Mouse (Mus musculus) forebrain, embryonic 16.5 days (tissue): ENCODE measurements at regions not wholly inside any gene's neighbourhood (a gene's known extent, or its start where the extent isn't known, plus 50 kb on each side); places are given as distances from the start of the nearest gene placed in this dataset.

Experiments
- ATAC-seq: fragments of 200-750 bp; cut with Nextera tagmentation; 2 replicates; pipeline ENCODE4 v1.8.0; 2017; ENCODE audit warnings: mild to moderate bottlenecking, moderate library complexity
- H3K27ac ChIP-seq: fragments of 300-500 bp; sonication (generic); 2 replicates; pipeline ENCODE4 v1.5.1; 2014; ENCODE audit warnings: low read length, control low read depth
- H3K27me3 ChIP-seq: fragments of 300-500 bp; sonication (generic); replicated peaks from 2 replicates; pipeline ENCODE4 v1.6.1; 2014; ENCODE audit warnings: low read length; ENCODE audit not compliant: control insufficient read depth, insufficient read depth
- H3K36me3 ChIP-seq: fragments of 300-500 bp; sonication (generic); 2 replicates; pipeline ENCODE4 v1.6.1; 2014; ENCODE audit not compliant: control insufficient read depth, insufficient read depth
- H3K4me1 ChIP-seq: fragments of 300-500 bp; sonication (generic); replicated peaks from 2 replicates; pipeline ENCODE4 v1.6.1; 2014; ENCODE audit warnings: low read length; ENCODE audit not compliant: control insufficient read depth, insufficient read depth
- H3K4me2 ChIP-seq: fragments of 300-500 bp; sonication (generic); 2 replicates; pipeline ENCODE4 v1.6.1; 2014; ENCODE audit warnings: mild to moderate bottlenecking, low read length, control low read depth
- H3K4me3 ChIP-seq: fragments of 300-500 bp; sonication (generic); replicated peaks from 2 replicates; pipeline ENCODE4 v1.5.1; 2014; ENCODE audit warnings: mild to moderate bottlenecking, low read length, control low read depth
- H3K9ac ChIP-seq: fragments of 300-500 bp; sonication (generic); replicated peaks from 2 replicates; pipeline ENCODE4 v1.6.1; 2014; ENCODE audit warnings: low read depth, low read length, control low read depth
- H3K9me3 ChIP-seq: fragments of 300-500 bp; sonication (generic); 2 replicates; pipeline ENCODE4 v1.6.1; 2016; ENCODE audit warnings: low read length; ENCODE audit not compliant: control insufficient read depth
- WGBS: fragments of 180-500 bp; shearing (Covaris S2); extraction: QIAGEN DNeasy Blood & Tissue Kit; methylation state at CpG from one replicate; pipeline ENCODE4 v1.1.7; 2014; 5-methylcytosine and 5-hydroxymethylcytosine counted together

DNA sequence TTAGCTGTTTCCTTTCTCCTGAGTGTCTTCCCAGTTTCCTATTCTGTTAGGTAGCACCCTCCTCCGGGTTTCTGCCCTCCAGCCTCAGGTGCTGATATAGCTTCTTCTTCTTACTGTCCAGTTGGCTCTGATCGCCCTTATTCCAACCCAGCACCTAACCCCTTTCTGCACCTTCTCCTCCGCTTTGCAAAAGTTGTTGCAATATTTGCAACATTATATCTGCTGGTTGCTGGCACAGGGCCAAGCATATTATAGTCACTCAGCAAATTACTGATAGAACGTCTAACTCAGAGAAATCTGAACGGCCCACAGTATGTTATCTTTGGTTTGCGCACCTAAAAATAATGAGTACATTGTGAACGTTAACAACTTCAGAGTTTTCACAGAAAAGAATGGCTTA is 183.6 kb upstream of the Rpl34 start:
- H3K36me3 ChIP-seq: no peaks in the 10 kb centered on the region
- no peak for ATAC-seq
- H3K27me3 ChIP-seq: no peaks in the 10 kb centered on the region
- no peak overlapping the region for H3K4me3 ChIP-seq
- 73% methylated on average over 7 of the region's 7 CpGs for WGBS
- H3K9ac ChIP-seq: no peak overlapping the region
- peaks cover 5% of the 10 kb centered on the region for H3K4me1 ChIP-seq
- no peaks in the 10 kb centered on the region for H3K9me3 ChIP-seq
- H3K27ac ChIP-seq: no peak overlapping the region
- no peak overlapping the region for H3K4me2 ChIP-seq

- Histone ChIP-seq H3K9me3 (no peaks in the 10 kb centered on the region), H3K27me3 (no peaks in the 10 kb centered on the region), H3K27ac (no peak overlapping the region), H3K4me2 (no peak overlapping the region), H3K9ac (no peak overlapping the region), H3K4me1 (no peaks in the 10 kb centered on the region), H3K4me3 (no peak overlapping the region), H3K36me3 (no peaks in the 10 kb centered on the region)
- ATAC-seq: no peak
- 69% methylated on average over 8 of the region's 8 CpGs for WGBS
Measured at GRCm38 (mm10) chr3:130905101-130905500, 174.9 kb upstream of the Rpl34 start.

- WGBS: 83% methylated on average over 7 of the region's 7 CpGs
- Histone ChIP-seq H3K27me3 (no peaks in the 10 kb centered on the region), H3K4me1 (no peaks in the 10 kb centered on the region), H3K27ac (no peak overlapping the region), H3K4me2 (no peak overlapping the region), H3K9ac (no peak overlapping the region), H3K4me3 (no peak overlapping the region), H3K9me3 (no peaks in the 10 kb centered on the region), H3K36me3 (no peaks in the 10 kb centered on the region)
- ATAC-seq: no peak
Measured at GRCm38 (mm10) chr3:130903329-130903728, 173.1 kb upstream of the Rpl34 start.

- no peaks in the 10 kb centered on the region for H3K9me3 ChIP-seq
- no peak overlapping the region for H3K9ac ChIP-seq
- H3K4me1 ChIP-seq: no peaks in the 10 kb centered on the region
- no peak overlapping the region for H3K4me3 ChIP-seq
- H3K36me3 ChIP-seq: no peaks in the 10 kb centered on the region
- 95% methylated on average over 7 of the region's 7 CpGs for WGBS
- no peak for ATAC-seq
- H3K27me3 ChIP-seq: no peaks in the 10 kb centered on the region
- H3K4me2 ChIP-seq: no peak overlapping the region
- no peak overlapping the region for H3K27ac ChIP-seq
Measured at GRCm38 (mm10) chr3:130902376-130902775, 172.2 kb upstream of the Rpl34 start.

DNA sequence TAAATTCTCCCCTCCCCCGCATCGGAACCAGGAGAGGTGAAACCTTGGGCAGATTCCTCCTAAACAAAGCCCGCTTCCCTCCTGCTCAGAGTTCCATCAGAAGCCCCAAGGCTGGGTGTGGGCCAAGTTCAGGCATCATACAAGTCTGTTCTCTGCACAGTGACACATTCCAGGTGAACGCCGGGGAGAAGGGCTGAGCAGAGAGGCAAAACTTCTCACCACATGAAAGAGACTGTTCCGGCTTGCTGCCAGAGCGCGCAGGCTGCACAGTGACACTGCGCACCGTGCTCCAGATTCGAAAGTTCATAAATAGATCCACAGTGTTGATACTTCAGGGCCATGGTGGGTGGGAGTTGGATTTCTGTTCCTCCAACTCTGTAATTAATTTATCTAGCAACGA is 171.1 kb upstream of the Rpl34 start:
- H3K4me1 ChIP-seq: no peaks in the 10 kb centered on the region
- no peak for ATAC-seq
- no peak overlapping the region for H3K9ac ChIP-seq
- no peak overlapping the region for H3K4me2 ChIP-seq
- no peaks in the 10 kb centered on the region for H3K27me3 ChIP-seq
- H3K36me3 ChIP-seq: no peaks in the 10 kb centered on the region
- 85% methylated on average over 12 of the region's 12 CpGs for WGBS
- H3K4me3 ChIP-seq: no peak overlapping the region
- no peak overlapping the region for H3K27ac ChIP-seq
- no peaks in the 10 kb centered on the region for H3K9me3 ChIP-seq

- no peaks in the 10 kb centered on the region for H3K27me3 ChIP-seq
- H3K9me3 ChIP-seq: no peaks in the 10 kb centered on the region
- H3K4me2 ChIP-seq: no peak overlapping the region
- H3K9ac ChIP-seq: no peak overlapping the region
- H3K36me3 ChIP-seq: no peaks in the 10 kb centered on the region
- H3K4me1 ChIP-seq: no peaks in the 10 kb centered on the region
- H3K27ac ChIP-seq: no peak overlapping the region
- ATAC-seq: no peak
- no peak overlapping the region for H3K4me3 ChIP-seq
- 91% methylated on average over 6 of the region's 6 CpGs for WGBS
Measured at GRCm38 (mm10) chr3:130900846-130901245, 170.6 kb upstream of the Rpl34 start.

GRCm38 (mm10) chr3:130900054-130900840 is 170.0 kb upstream of the Rpl34 start:
- no peaks in the 10 kb centered on the region for H3K27me3 ChIP-seq
- H3K27ac ChIP-seq: no peak overlapping the region
- no peaks in the 10 kb centered on the region for H3K9me3 ChIP-seq
- H3K4me2 ChIP-seq: no peak overlapping the region
- H3K36me3 ChIP-seq: no peaks in the 10 kb centered on the region
- H3K4me3 ChIP-seq: no peak overlapping the region
- no peak for ATAC-seq
- no peaks in the 10 kb centered on the region for H3K4me1 ChIP-seq
- 75% methylated on average over 30 of the region's 30 CpGs for WGBS
- no peak overlapping the region for H3K9ac ChIP-seq

DNA sequence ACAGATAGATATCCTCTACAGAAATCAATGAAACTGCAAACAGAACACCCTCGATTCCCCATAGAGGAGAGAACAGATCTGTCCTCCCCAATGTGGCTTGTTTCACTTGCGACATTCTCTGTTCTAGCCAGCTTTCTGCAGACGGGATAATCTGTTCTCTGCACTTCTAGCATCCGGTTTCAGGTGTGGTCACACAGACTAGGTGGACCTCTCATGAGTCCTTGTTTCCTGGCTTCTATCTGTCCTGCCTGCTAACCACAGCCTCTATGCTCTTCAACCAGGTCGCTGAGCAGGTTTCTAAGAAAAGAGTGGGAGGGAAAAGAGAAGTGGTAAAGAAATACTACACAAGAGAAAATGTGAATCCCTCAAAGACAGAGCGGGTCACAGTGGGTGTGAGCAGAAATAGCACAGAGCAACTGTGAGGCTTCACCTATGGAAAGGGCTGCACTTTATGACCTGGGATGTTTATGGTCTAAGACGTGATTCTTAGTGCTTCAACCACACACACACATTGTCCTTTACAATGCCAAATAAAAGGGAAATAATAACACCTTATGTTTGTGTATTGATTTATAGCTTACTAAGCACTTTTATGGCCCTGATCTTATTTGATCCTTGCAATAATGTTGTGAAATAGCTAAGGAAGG is 164.1 kb upstream of the Rpl34 start:
- Histone ChIP-seq H3K4me1 (no peaks in the 10 kb centered on the region), H3K9me3 (no peaks in the 10 kb centered on the region; the same call in 1 of the 2 replicates), H3K36me3 (no peaks in the 10 kb centered on the region), H3K9ac (no peak overlapping the region), H3K4me3 (no peak overlapping the region), H3K27me3 (no peaks in the 10 kb centered on the region), H3K27ac (no peak overlapping the region), H3K4me2 (no peak overlapping the region)
- 84% methylated on average over 7 of the region's 7 CpGs for WGBS
- no peak for ATAC-seq

- Histone ChIP-seq H3K27ac (no peak overlapping the region), H3K4me2 (no peak overlapping the region), H3K4me3 (no peak overlapping the region), H3K36me3 (no peaks in the 10 kb centered on the region), H3K9ac (no peak overlapping the region), H3K27me3 (no peaks in the 10 kb centered on the region), H3K9me3 (no peaks in the 10 kb centered on the region; the same call in 1 of the 2 replicates), H3K4me1 (no peaks in the 10 kb centered on the region)
- 87% methylated on average over 4 of the region's 4 CpGs for WGBS
- ATAC-seq: no peak
Measured at GRCm38 (mm10) chr3:130891310-130891709, 161.1 kb upstream of the Rpl34 start.
